Mouse (Mus musculus) kidney, adult 2 months (tissue): ENCODE results near the gene Ncoa3.

Experiments
- CTCF ChIP-seq: fragments of 200-500 bp; conservative IDR thresholded peaks from 2 replicates; pipeline ENCODE4 v1.5.1; 2011; ENCODE audit warnings: low read depth, mild to moderate bottlenecking, control low read depth, low read length, moderate library complexity, mixed read lengths; ENCODE audit not compliant: insufficient read depth, insufficient read length
- POLR2A ChIP-seq: fragments of 200-500 bp; IDR thresholded peaks from one replicate; pipeline ENCODE4 v1.6.1; 2011; ENCODE audit warnings: low read depth, low read length, control low read depth

GRCm38 (mm10) chr2:165956096-165956740, 36.2 kb upstream of the Ncoa3 start:
- TF ChIP-seq POLR2A (no peak), CTCF (no peak)
